Mouse (Mus musculus) neural tube, embryonic 10.5 days (tissue): ENCODE measurements around the gene Tnfrsf8.
A peak's percentile ranks its signal among the peaks of the same experiment; 100 is the strongest.

Experiments
- DNase-seq: peaks from one replicate; pipeline ENCODE4 v3.0.0-alpha.2; 2017; ENCODE audit warnings: low spot score; ENCODE audit errors: extremely low spot score

Tnfrsf8 gene

GRCm38 (mm10) chr4:145233487-145234228 lies 81.3 kb downstream of the Tnfrsf8 start:
- no peak for DNase-seq

GRCm38 (mm10) chr4:145231732-145232131 lies 83.2 kb downstream of the Tnfrsf8 start:
- DNase-seq = no peak

- no peak for DNase-seq
These were observed 84.3 kb downstream of the Tnfrsf8 start for GRCm38 (mm10) chr4:145230647-145231046.

GRCm38 (mm10) chr4:145229524-145230163 lies 85.3 kb downstream of the Tnfrsf8 start:
- DNase-seq = no peak

- DNase-seq = no peak
These were observed 85.9 kb downstream of the Tnfrsf8 start for GRCm38 (mm10) chr4:145229051-145229450.

GRCm38 (mm10) chr4:145224613-145225012 lies 90.4 kb downstream of the Tnfrsf8 start:
- DNase-seq = no peak

- no peak for DNase-seq
These were observed 92.9 kb downstream of the Tnfrsf8 start for GRCm38 (mm10) chr4:145222064-145222463.

GRCm38 (mm10) chr4:145221379-145221778 lies 93.6 kb downstream of the Tnfrsf8 start:
- no peak for DNase-seq

- DNase-seq = no peak
These were observed 95.0 kb downstream of the Tnfrsf8 start for GRCm38 (mm10) chr4:145220001-145220400.

GRCm38 (mm10) chr4:145219240-145219985 lies 95.6 kb downstream of the Tnfrsf8 start:
- peak; percentile 23 for DNase-seq

- DNase-seq = no peak
These were observed 97.1 kb downstream of the Tnfrsf8 start for GRCm38 (mm10) chr4:145217837-145218236.
